Mouse (Mus musculus): ENCODE measurements at regions not wholly inside any gene's neighbourhood (a gene's known extent, or its start where the extent isn't known, plus 50 kb on each side); places are given as distances from the start of the nearest gene placed in this dataset.

DNA sequence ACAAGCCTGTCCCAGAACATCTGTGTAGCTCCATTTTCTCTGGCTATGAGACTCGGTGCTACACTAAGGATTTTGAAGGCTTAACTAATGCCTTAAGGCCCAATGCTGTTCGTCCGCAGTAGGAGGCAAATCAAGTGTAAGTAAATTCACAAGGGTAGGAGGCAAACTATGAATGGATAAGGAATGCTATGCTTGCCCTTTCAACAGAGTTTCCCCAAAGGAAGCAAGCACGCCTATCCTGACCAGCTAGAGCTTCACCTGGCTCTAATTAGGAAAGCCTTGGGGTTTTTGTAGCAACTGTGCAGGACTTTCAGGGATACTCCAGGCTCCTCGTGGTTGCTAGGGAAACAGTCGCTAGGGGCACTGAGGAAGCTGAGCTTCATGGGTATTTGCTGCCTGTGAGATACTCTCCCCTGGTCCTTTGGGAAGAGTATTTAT, 532.4 kb upstream of the Pbx1 start:
- no peaks in the 10 kb centered on the region for H3K4me1 ChIP-seq (ENCODE audit: insufficient read depth)
- WGBS, result 66% methylated on average over 6 of the region's 6 CpGs
- H3K4me2 ChIP-seq, result no peak overlapping the region
- H3K27me3 ChIP-seq (ENCODE audit: insufficient read depth, low read length), result no peaks in the 10 kb centered on the region
- H3K27ac ChIP-seq (ENCODE audit: low read depth), result no peak overlapping the region
- no peaks in the 10 kb centered on the region for H3K9me3 ChIP-seq (ENCODE audit: low read depth, low read length)
- no peak for ATAC-seq (ENCODE audit: insufficient read depth)
- H3K4me3 ChIP-seq (ENCODE audit: low read depth, low read length), result no peak overlapping the region
- H3K9ac ChIP-seq, result no peak overlapping the region
- no peak for DNase-seq
- TF ChIP-seq CTCF (IDR thresholded peaks at IDR 0.05; ENCODE audit: low read depth), result no peak
- no peaks in the 10 kb centered on the region for H3K36me3 ChIP-seq (ENCODE audit: insufficient read depth)

DNA sequence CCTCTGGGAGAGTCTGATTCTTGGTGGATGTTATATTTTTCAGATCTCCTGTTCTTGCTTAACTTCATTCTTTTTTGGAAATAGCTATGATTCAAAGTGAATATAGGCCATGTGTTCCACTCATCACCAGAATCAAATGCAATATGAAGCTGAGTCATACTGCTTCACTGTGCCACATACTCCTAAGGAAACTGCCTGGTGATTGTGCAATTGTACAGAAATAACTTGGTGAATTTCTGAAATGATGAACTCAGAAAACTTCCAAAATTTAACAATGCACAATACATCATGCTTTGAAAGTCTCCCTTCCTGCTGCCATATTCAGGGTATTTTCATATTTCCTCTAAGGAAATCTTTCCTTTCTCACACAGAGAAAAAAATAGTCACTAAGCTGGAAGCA, 518.9 kb upstream of the Pbx1 start:
- Histone ChIP-seq H3K9me3 (ENCODE audit: low read depth, low read length) (no peaks in the 10 kb centered on the region), H3K4me2 (no peak overlapping the region), H3K4me3 (ENCODE audit: low read depth, low read length) (no peak overlapping the region), H3K27me3 (ENCODE audit: insufficient read depth, low read length) (no peaks in the 10 kb centered on the region), H3K4me1 (ENCODE audit: insufficient read depth) (no peaks in the 10 kb centered on the region), H3K9ac (no peak overlapping the region), H3K36me3 (ENCODE audit: insufficient read depth) (no peaks in the 10 kb centered on the region), H3K27ac (ENCODE audit: low read depth) (no peak overlapping the region)
- ATAC-seq (ENCODE audit: insufficient read depth) (no peak), DNase-seq (no peak)
- TF ChIP-seq CTCF (IDR thresholded peaks at IDR 0.05; ENCODE audit: low read depth), result no peak

DNA sequence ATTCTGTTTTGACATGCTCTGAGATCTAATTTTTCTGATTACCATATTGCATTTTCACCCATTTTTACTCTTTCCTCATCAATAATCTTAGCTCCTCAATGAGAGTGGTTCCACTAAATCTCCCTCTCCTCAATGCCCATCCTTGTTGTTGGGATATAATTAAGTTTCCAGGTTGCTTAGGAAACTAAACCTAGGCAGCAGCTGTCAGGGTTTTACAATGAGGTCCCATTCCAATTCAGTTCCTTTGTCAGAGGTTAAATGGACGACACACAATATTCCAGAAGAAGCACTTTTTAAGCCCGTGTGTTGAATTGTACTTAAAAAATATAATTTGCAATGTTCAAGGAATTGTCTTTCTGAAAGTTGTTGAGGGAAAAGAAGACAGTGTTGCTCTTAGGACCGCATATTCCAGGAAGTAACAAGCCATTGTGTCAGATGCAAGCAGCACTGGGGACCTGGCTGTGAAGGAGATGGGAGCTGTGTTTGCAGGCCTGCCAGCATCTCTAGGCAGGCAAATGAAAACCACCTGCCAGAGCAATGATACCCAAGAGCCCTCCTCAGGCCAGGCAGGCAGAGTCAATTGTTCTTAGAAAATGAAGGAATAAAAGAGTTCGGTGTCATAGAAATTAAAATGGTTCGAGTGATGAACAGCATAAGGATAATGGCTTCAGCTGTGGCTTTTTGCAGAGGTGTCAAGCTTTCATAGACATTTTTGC, 492.2 kb upstream of the Pbx1 start:
- 87% methylated on average over 5 of the region's 5 CpGs for WGBS
- Histone ChIP-seq H3K9ac (no peak overlapping the region), H3K27ac (ENCODE audit: low read depth) (no peak overlapping the region), H3K4me3 (ENCODE audit: low read depth, low read length) (no peak overlapping the region), H3K4me1 (ENCODE audit: insufficient read depth) (no peaks in the 10 kb centered on the region), H3K27me3 (ENCODE audit: insufficient read depth, low read length) (no peaks in the 10 kb centered on the region), H3K36me3 (ENCODE audit: insufficient read depth) (no peaks in the 10 kb centered on the region), H3K4me2 (no peak overlapping the region), H3K9me3 (ENCODE audit: low read depth, low read length) (no peaks in the 10 kb centered on the region)
- no peak for DNase-seq
- ATAC-seq (ENCODE audit: insufficient read depth), result no peak
- TF ChIP-seq CTCF (IDR thresholded peaks at IDR 0.05; ENCODE audit: low read depth), result no peak

GRCm38 (mm10) chr1:168918331-168919076, 486.4 kb upstream of the Pbx1 start:
- no peaks in the 10 kb centered on the region for H3K9me3 ChIP-seq (ENCODE audit: low read depth, low read length)
- no peak for DNase-seq
- no peaks in the 10 kb centered on the region for H3K36me3 ChIP-seq (ENCODE audit: insufficient read depth)
- no peak overlapping the region for H3K27ac ChIP-seq (ENCODE audit: low read depth)
- H3K4me3 ChIP-seq (ENCODE audit: low read depth, low read length), result no peak overlapping the region
- H3K4me2 ChIP-seq, result no peak overlapping the region
- H3K27me3 ChIP-seq (ENCODE audit: insufficient read depth, low read length), result no peaks in the 10 kb centered on the region
- WGBS, result 86% methylated on average over 9 of the region's 9 CpGs
- H3K9ac ChIP-seq, result no peak overlapping the region
- ATAC-seq (ENCODE audit: insufficient read depth), result no peak
- H3K4me1 ChIP-seq (ENCODE audit: insufficient read depth), result no peaks in the 10 kb centered on the region
- no peak for TF ChIP-seq CTCF (IDR thresholded peaks at IDR 0.05; ENCODE audit: low read depth)

DNA sequence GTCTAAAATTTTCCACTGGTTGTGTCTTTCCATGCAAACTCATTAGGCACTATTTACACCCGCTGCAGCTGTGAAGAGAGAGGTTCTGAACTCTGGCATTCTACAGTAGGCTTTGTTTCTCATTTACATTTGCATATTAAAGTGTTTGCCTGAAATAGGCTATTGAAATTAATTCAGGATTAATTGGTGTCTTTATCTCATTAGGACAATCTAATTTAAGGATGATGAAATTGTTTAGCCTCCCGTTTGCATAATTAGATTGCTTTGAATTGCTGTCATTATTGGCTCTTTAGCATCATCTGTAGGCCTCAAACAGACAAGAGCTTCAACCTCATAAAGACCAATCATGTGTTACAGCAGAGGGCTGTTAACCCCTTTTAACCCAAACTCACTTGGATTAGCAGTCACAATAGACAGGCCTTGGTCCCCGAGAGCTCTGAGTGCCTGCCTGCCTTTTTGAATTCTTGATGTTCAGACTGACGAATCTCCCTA, 476.7 kb upstream of the Pbx1 start:
- TF ChIP-seq CTCF (IDR thresholded peaks at IDR 0.05; ENCODE audit: low read depth), result no peak
- no peaks in the 10 kb centered on the region for H3K4me1 ChIP-seq (ENCODE audit: insufficient read depth)
- H3K9ac ChIP-seq, result no peak overlapping the region
- H3K36me3 ChIP-seq (ENCODE audit: insufficient read depth), result no peaks in the 10 kb centered on the region
- H3K4me2 ChIP-seq, result no peak overlapping the region
- no peak overlapping the region for H3K4me3 ChIP-seq (ENCODE audit: low read depth, low read length)
- no peaks in the 10 kb centered on the region for H3K27me3 ChIP-seq (ENCODE audit: insufficient read depth, low read length)
- 81% methylated on average over 4 of the region's 4 CpGs for WGBS
- ATAC-seq (ENCODE audit: insufficient read depth) (no peak), DNase-seq (no peak)
- no peak overlapping the region for H3K27ac ChIP-seq (ENCODE audit: low read depth)
- no peaks in the 10 kb centered on the region for H3K9me3 ChIP-seq (ENCODE audit: low read depth, low read length)

DNA sequence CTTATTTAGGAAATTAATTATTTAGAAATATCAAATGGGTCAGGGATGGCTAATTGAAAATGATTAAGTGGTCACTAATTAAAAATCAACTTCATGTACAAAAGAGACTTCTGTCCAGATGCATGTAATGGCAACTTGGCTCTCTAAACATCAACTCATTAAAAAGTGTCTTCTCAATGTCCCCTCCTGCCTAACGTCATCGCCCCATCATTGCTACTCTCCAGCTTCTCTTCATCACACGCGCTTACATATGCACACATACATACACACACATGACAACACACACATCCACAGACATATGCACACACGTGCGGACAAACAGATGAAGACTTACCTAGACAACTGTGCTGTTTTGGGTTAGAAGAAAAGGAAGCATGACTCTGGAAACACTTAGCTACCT, 476.1 kb upstream of the Pbx1 start:
- Histone ChIP-seq H3K4me2 (no peak overlapping the region), H3K9ac (no peak overlapping the region), H3K36me3 (ENCODE audit: insufficient read depth) (no peaks in the 10 kb centered on the region), H3K27me3 (ENCODE audit: insufficient read depth, low read length) (no peaks in the 10 kb centered on the region), H3K27ac (ENCODE audit: low read depth) (no peak overlapping the region), H3K4me1 (ENCODE audit: insufficient read depth) (no peaks in the 10 kb centered on the region), H3K9me3 (ENCODE audit: low read depth, low read length) (no peaks in the 10 kb centered on the region), H3K4me3 (ENCODE audit: low read depth, low read length) (no peak overlapping the region)
- WGBS, result 92% methylated on average over 6 of the region's 6 CpGs
- ATAC-seq (ENCODE audit: insufficient read depth), result no peak
- no peak for DNase-seq
- no peak for TF ChIP-seq CTCF (IDR thresholded peaks at IDR 0.05; ENCODE audit: low read depth)

DNA sequence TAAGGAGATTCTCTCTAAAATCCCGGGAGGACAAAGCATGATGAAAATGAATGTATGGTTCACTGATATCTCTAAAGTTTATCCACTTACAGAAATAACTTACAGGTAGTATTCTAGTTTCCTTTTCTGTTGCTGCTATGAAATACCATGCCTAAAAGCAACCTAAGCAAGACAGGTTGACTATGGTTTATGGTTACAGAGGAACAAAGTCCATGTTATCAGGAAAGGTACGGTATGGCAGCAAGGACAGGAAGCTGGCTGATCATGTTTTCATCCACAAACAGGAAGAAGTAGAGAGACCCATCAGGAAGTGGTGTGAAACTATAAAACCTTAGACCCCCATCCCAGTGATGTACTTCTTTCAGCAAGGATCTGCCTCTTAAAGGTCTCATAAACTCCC, 466.4 kb upstream of the Pbx1 start:
- 74% methylated on average over 2 of the region's 2 CpGs for WGBS
- H3K9ac ChIP-seq, result no peak overlapping the region
- no peak for ATAC-seq (ENCODE audit: insufficient read depth)
- no peak overlapping the region for H3K4me3 ChIP-seq (ENCODE audit: low read depth, low read length)
- H3K4me2 ChIP-seq, result no peak overlapping the region
- H3K4me1 ChIP-seq (ENCODE audit: insufficient read depth), result no peaks in the 10 kb centered on the region
- no peak for TF ChIP-seq CTCF (IDR thresholded peaks at IDR 0.05; ENCODE audit: low read depth)
- DNase-seq, result no peak
- no peaks in the 10 kb centered on the region for H3K9me3 ChIP-seq (ENCODE audit: low read depth, low read length)
- no peaks in the 10 kb centered on the region for H3K36me3 ChIP-seq (ENCODE audit: insufficient read depth)
- H3K27ac ChIP-seq (ENCODE audit: low read depth), result no peak overlapping the region
- H3K27me3 ChIP-seq (ENCODE audit: insufficient read depth, low read length), result no peaks in the 10 kb centered on the region

Measured in lung, embryonic 14.5 days (tissue).